Mouse (Mus musculus) frontal cortex, postnatal 36 days (tissue): Measurements from ENCODE around the gene Cchcr1.

Experiments
- DNase-seq, 2 experiments: peaks; one replicate each; pipeline ENCODE4 v3.0.0; 2022; ENCODE audit warnings: low spot score in 2 of 2

Cchcr1 gene

GRCm38 (mm10) chr17:35514756-35515155 lies 2.1 kb upstream of the Cchcr1 start:
- DNase-seq: no peak

DNA sequence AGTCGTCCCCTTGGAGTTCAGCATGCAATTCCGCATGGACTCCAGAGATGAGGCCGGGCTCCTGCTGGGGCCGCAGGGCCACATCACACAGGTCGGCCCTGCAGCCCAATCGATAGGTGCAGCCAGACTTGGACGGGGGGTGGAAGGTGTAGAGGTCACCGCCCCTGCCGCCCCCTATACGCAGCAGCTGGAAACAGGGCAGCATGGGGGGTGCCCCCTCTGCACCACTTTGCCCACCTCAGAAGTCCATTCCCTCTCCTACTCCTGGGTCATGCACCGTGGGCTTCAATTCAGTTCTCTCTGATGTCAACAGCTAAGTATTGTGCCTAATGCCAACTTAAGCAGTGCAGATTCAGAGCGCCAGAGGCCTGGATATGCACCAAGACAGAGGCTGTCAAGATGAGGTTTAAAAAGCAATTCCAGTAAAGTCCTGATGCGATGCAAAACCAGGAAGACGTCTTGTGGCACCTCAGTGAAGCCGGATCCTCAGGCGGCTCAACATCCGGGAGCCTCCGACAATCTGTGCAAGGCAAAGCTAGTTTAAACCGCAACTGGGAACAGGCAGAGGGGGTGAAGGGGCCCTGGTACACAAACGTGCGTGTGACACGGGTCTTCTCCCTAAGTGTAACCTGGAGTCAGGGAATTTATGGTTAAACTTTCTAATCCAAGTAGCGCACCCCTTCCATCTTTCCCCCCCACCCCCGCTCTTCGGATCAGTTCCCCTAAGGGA lies 824 bp upstream of the Cchcr1 start:
- DNase-seq: peak in 1 of 2 experiments; percentile 39

DNA sequence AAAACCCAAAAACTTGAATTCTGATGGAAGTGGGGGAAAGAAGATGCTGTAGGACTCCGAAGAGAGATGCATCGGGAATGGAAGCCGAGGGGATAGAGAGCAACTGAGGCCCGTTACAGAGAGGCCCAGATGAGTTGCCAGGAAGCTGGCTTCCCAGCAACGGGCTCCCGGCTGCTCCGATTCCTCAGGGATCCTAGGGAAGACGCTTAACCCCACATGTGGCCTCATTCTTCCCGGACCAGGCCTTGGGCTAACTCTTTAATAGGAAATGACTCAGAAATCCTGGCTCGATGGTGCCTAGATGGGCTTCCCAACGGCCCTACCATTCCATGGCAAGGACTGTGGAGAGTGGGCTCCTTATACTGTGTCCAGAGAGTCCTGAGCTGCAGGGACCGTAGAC lies 626 bp downstream of the Cchcr1 start:
- no peak for DNase-seq

DNA sequence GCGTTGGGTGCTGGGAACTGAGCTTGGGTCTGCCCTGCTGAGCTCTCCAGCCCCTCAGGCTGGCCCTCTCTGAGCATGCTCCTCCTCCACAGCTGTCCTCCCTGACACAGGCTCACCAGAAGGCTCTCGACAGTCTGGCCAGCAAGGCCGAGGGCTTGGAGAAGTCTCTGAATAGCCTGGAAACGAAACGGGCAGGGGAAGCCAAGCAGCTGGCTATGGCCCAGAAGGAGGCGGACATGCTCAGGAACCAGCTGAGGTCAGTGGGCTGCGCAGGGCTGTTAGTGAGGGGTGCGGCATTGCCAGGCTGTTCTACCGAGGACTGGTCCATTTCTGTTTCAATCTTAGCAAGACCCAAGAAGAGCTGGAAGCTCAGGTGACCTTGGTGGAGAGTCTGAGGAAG lies 7.5 kb downstream of the Cchcr1 start:
- no peak for DNase-seq

- DNase-seq: no peak
Observed at GRCm38 (mm10) chr17:35526644-35527043, 9.7 kb downstream of the Cchcr1 start.

DNA sequence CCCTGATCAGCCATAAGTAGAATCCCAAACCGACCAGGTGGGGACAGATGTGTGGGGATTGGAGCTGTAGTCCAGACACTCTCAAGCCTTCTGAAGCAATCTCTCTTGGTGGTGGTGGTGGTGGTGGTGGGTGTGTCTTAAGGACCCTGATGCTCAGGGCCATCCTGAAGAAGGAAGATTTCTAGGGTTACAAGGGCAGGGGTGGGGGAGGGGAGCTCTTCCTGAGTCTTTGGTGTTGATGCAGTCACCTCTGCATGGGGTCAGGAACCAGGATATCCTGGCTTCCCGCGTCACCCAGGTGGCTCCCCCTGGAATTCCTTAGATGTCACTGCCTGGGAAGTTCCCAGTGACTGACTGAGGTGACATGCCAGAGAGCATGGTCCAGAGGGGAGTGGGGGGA lies 15.5 kb downstream of the Cchcr1 start:
- no peak for DNase-seq

- no peak for DNase-seq
Observed at GRCm38 (mm10) chr17:35532901-35533300, 16.0 kb downstream of the Cchcr1 start, which contains the start of gene Psors1c2. Gene Psors1c2 (plus strand): TSS chr17:35533201.

GRCm38 (mm10) chr17:35534343-35534742 lies 17.4 kb downstream of the Cchcr1 start:
- DNase-seq: peak; percentile 82 to 88

- DNase-seq: peak in 1 of 2 experiments; percentile 49
Observed at GRCm38 (mm10) chr17:35537421-35537820, 20.5 kb downstream of the Cchcr1 start.

GRCm38 (mm10) chr17:35538476-35538875 lies 21.6 kb downstream of the Cchcr1 start:
- DNase-seq: no peak

GRCm38 (mm10) chr17:35539540-35539939 lies 22.6 kb downstream of the Cchcr1 start:
- DNase-seq: no peak

DNA sequence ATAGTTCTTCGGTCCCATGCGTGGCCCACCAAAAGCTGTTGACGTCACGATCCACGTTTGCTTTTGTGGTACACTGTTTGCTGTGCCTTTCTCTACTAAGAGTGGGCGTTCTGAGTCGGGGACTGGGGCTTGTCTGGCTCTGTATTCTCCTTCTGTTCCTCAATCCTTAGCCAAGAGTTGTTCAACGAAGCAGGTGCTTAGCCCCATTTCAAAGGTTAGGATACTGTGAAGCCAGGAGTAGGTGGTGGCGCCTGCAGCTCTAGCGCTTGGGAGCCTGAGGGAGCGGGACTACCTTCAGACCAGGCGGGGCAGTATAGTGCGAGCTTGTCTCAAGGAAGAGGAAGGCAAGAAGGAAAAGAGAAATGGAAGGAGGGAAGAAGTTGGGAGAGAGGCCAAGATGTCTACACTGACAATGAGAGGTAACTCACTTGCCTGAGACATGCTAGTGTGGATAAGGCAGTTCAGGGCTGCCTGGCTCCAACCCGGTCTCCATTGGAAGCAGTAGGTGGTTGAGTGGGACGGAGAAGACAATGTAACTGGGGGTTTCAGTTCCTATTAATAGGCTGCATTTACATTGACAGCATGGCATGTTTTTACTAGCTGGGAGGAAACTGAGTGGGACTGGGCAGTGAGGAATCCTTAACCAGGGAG lies 26.0 kb downstream of the Cchcr1 start:
- DNase-seq: no peak

GRCm38 (mm10) chr17:35543412-35543861 lies 26.5 kb downstream of the Cchcr1 start:
- no peak for DNase-seq

DNA sequence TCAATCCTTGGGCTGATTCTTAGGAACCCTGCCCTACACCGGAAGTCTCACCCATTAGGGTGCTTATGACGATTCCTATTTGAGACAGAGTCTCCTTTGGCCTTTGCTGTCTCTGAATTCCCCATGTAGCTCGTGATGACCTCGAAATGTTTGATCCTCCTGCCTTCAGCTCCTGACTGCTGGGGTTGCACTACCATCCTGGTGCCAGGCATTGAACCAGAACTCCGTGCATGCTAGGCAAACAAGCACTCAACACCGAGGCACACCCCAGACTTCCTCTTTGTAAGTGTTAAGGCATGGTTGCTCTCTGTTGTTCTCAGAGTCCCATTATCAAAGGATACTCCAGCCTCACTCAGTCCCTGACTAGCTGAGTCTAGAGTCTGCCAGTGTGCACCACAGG lies 27.1 kb downstream of the Cchcr1 start:
- no peak for DNase-seq

- DNase-seq: peak; percentile 51 to 75
Observed at GRCm38 (mm10) chr17:35544680-35545079, 27.8 kb downstream of the Cchcr1 start.

DNA sequence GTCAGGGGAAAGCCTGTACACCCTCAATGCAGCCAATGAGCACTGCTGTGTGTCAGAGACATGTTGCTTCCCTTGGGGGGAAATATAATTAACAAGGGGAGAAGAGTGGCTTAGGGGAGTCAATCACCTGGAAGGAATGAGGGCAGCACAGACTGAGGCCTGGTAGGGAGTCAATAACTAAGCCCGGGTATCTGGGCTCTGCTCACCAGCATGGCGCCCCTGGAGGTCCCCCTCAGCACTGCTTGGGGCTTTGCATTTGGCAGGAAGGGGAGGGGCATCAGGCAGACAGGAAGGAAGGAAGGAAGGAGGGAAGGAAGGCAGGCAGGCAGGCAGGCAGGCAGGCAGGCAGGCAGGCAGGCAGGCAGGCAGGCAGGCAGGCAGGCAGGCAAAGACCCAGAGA lies 30.6 kb downstream of the Cchcr1 start:
- no peak for DNase-seq

GRCm38 (mm10) chr17:35548636-35549035 lies 31.7 kb downstream of the Cchcr1 start:
- no peak for DNase-seq

GRCm38 (mm10) chr17:35549437-35550142 lies 32.7 kb downstream of the Cchcr1 start:
- peak; percentile 85 to 93 for DNase-seq

GRCm38 (mm10) chr17:35550143-35550494 lies 33.2 kb downstream of the Cchcr1 start:
- DNase-seq: no peak

DNA sequence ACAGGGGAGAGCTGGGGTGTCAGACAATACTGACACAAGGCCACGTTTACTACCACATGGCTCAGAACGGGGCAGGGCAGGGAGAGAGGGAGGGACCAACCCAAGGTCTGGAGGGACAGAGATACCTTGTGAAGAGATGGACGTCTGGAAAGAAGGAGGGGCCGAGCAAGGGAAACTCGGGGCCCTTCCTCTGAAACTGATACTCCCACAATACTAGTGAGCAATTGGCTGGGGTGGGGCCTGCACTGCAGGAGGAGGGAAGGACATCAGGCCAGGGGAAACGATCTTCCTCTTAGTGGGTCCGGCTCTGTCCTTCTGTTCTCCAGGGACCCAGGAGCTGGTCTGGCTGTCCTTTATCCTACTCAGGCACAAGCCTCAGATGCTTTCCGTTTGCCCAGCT lies 34.0 kb downstream of the Cchcr1 start:
- DNase-seq: no peak

GRCm38 (mm10) chr17:35551881-35552414 lies 35.0 kb downstream of the Cchcr1 start, which contains the start of gene Cdsn:
Gene Cdsn (plus strand): TSS chr17:35552128.
- DNase-seq: no peak

DNA sequence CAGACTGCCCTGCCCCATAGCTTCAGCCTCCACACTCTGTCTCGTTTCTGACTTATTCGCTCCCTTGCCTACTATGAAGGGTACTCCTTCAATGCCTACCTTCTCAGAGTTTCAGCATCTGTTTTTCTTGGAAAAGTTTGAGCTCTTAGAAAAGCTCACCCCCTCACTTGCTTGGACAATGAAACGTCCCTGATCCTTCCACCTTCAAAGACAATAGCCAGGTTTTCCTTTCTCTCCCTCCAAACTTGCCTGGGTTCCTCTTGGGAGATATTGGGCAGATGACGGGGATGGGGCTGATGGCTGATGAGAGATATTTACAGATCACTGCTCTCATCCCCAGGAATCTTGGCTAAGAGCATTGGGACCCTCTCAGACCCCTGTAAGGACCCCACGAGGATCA lies 37.4 kb downstream of the Cchcr1 start:
- DNase-seq: no peak
